Mouse (Mus musculus) WW6 (cell line): ENCODE data around the gene 2310022B05Rik.

ENCODE experiments used
- DNase-seq: peaks from one replicate; pipeline ENCODE4 v3.0.0-alpha.2; 2013; ENCODE audit warnings: low read depth, low spot score

2310022B05Rik gene

DNA sequence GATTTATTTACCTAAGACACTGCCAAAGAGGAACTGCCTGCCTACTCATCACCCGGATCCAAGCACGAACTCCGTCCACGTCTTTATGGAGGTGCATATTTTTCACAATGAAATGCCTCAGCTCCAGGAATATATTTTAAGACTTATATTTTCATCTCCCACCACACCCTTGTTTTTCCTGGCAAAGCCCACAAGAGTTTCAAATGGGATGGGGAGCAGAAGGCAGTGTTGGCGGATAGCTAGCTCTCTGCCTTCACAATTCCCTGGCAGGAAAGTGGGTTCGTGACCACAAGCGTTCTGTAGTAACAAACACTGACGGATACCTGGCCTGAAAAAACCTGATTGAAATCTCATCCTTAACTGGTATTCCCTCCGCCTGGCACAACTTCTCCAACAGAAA, 1.4 kb downstream of the 2310022B05Rik start:
- DNase-seq: no peak

DNA sequence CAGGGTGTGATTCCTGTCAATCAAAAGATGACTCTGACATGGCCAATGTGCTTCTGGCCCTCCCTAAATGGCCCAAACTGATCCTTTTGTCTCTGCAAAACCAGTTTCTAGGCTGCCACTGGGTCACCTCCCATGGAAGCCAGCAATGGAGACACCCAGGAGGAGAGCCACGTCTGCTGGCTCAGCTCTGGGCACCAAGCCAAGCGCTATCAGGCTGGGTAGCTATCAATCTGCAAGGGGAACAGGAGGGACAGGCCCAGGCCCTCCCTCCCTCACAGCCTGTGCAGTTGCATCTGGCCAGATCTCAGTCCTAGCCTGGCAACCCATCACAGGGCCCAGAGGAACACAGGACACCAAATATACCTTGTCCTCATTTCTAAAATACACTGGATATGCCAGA, 4.8 kb downstream of the 2310022B05Rik start:
- no peak for DNase-seq

DNA sequence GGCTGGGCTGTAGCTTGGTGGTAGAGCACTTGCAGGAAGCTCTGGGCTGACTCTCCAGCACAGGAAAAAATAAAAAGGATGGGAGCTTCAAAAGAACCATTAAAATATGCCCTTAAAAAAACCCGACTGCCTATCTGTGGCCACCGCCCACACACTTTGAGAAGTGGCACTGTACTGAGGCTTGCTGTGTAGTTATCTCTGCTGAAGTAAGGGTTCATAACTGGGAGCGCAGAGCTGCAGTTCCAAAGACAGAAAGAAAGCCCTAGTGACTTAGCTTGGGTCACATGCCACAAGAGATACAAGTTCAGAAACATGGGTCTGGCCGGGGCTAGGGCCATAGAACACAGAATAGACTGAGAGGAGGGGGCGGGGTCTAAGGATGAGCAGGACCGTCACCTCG, 5.2 kb downstream of the 2310022B05Rik start:
- no peak for DNase-seq

DNA sequence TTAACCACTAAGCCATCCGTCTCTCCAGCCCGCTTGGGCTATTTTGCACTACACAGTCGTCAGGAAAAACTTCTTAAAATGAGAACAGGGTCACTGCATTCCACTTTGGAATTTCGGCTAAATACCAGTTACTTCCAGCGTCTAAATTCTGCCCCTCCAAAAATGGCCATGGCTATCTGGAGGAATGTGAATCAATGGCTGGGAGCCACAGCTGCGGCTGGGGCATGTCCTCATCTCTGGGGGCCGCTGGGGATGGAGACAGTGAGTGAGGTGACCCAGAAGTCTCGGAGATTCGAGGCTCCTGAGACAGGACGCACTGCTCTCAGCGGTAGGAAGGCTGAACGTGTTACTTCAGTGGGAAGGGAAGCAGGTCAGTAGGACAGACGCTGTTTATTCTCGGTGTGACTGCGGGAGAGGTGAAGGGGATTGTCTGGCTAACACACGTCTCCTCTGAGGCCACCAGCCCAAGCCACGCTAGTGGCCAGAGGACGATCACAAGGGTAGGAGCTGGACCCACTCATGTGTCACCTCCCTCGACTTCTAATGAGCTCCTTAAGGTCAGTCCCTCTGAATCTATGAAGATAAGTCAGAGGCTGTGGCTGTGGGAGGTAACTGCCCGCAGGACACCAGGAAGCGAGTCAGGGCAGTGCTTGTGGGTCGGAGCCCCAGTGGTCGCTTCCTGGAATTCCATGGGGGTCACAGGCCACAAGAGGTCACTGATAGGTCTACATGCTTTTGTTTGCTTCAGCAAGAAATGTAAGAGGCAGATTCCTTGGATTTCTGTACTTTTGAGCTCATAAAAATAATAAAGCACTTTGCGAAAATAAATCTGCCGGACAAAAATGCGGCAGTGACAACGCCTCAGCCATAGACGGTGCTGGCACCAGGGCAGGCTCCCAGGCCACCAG, 9.3 kb downstream of the 2310022B05Rik start:
- no peak for DNase-seq

DNA sequence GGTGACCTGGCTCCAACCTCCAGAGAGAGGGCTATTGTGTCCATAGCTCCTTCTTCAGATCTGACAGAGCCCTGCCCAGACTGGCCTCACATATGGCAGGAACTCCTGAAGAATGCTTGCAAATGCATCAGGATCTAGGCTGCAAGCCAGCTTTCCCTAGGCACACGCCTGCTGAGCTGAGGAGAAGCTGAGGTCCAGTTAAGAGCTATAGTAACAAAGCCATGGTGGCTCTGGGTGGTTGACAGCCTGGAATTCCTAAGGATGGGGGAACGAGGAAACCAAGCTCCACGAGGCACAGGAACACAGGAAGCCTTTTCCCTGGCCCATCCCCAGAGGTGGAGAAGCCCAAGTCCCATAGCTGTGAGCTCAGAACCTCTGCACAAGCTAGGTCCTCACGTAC, 10.6 kb downstream of the 2310022B05Rik start:
- no peak for DNase-seq

DNA sequence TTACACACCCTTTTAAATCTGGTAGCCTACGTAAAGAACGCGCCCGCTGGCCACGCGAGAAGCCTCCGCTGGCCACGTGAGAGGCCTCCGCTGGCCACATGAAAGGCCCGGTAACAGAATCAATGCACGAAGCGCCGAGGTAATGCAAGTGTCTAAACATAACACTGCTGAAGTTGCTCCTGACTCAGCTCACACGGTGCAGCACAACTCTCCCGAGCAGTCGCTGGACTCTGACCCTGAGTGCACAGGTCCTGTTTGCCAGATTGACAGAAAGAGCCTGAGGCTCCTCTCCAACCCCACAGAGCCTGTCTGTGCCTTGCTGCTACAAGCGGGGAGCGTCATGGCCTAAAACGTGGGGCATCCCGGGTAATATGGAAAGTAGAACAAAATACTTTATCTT, 11.4 kb downstream of the 2310022B05Rik start:
- DNase-seq: no peak

DNA sequence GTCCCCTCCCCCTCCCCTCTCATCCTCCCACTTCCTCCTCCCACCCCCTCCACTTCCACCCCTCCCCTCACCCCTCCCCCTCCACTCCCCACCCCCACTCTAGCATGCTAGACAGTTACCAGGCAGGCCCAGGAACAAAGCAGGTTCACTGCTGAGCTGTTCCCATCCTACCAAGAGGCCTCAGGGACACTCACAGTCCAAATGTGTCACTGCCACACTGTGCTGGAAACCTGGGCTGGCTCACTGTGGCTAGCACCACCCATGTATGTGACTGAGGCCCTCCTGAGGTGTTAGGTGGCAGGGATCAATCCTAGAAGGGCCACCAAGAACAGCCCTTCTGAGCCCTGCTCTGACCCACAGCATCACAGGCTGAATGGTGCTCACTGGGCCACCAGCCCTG, 14.9 kb downstream of the 2310022B05Rik start:
- DNase-seq: no peak

DNA sequence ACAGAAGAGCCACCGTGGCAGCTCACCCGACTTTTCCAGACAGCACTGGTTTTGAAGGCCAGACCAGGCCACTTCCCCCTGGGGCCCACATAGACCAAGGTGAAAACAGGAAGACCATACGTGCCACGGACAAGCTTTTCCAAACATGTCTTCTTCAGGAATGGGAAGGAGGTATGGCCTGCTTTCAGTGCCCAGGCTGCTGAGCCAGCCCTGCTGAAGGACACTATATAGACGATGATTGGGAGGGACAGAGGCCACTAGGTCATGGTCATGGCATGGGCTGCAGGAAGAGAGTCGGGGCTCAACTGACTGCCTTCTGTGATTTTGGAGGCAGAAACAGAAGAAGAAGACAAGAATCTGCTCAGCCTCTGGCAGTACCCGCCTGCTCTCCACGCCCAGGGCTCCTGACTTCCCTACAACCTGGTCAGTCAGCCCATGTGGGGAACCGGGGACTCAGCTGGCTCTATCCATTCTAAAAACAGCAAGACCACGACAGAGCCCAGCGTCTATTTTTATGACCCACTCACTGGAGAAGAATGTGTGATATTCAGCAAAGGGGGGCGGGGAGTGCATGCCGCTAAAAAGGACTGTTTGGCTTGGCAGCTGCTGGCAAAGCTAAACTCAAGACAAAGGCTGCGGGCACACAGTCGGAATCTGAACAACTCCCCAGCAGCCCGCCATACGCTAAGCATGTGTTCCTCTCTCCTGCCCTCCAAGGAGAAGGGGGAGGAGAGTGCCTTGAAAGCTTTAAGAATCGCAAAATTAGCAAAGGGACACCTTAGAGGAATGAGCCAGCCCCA, 19.4 kb downstream of the 2310022B05Rik start:
- no peak for DNase-seq

DNA sequence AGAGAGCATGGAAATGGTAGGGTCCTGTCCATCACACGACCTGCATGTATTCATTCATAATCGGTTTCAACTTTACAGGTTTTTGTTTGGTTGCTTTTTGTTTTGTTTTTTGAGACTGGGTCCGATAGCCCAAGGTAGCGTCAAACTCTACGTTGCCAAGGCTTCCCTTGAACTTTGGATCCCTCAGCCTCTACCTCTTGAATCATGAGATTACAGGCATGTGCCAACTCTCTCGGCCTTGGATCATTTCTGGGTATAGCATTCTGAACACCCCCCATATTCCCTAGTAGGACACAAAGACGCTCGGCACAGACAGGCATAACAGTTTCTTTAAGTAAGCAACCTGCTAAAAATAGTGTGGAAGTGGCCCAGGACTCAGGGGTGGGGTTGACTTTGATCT, 21.6 kb downstream of the 2310022B05Rik start:
- DNase-seq: no peak

DNA sequence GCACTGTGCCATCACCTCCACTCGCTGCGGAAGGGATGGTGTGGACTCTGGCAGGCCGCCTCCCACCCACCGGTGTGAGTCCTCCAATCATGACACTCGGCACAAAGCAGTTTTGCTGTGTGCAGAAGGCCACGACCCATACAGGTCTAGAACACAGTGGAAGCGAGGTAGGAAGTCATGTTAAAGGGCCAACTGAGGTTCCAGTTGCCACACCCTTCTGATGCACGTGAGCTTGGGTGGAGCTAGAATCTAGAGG, 28.0 kb downstream of the 2310022B05Rik start:
- DNase-seq: no peak

DNA sequence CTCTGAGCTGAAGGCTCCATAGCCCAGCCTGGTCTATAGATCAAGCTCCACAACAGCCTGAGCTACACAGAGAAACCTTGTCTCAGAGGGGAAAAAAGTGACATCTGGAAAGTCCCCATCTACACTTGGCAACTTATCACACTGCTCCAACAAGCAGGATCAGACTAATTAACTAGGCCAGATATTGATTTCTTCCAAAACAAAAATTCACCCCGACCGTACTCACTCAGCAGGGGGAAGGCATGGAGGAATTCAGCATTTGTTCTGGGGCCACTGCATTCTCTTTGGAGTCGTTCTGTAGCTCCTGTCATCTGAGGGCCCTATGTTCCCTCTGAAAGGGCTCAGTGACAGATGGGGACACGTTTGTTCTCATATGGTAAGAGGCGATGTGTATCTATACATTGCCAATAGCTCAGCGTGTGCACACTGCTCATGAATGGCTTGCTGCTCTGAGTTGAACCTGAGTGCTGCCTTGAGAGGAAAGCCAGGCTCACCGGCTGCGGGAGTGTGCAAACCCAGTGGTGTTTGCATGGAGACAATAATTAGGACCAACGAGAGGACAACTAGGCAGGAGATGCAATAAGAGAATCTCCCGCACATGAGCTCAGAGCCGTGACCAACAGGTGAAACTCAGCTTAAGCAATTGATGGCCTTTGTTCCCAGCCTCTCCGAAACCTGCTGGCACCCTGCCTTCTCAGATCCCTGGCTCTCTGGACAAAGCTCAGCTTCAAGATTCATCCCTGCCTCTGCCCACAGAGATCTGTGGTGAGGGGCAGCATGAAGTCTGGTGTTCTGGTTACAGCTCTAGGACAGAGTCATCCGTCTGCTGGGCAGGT, 28.5 kb downstream of the 2310022B05Rik start:
- no peak for DNase-seq

DNA sequence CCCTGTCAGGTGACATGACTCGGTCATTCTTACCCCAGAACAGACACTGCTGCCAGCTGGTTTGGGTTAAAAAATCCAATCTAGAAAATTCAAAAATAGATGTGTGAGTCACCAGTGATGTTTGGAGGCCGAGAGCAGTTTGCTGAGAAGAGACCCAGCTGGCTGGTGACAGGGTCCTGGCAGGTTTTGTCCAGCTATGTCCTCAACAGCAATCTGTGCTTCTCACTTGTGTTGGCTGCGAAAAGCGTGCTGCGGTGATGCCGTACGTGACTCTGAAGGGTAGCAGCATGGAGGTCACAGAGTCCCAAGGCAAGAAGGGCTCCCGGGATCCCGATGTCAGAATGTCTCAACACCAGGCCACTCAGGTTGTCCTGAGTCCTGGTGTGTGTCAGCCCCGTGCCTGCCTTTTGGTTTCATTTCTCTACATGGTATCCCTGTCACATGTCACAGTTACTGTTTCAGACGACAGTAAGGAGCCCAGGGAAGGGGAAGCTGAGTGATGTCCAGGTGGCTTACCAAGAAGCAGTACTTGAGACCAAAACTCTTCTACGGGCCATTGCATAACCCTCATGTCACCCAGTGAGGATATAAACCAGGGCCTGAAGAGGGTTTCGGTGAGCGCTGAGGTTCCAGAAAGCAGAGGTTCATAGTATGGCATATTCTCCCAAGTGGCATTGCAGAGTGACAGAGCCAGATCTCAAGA, 30.0 kb downstream of the 2310022B05Rik start:
- DNase-seq: no peak

DNA sequence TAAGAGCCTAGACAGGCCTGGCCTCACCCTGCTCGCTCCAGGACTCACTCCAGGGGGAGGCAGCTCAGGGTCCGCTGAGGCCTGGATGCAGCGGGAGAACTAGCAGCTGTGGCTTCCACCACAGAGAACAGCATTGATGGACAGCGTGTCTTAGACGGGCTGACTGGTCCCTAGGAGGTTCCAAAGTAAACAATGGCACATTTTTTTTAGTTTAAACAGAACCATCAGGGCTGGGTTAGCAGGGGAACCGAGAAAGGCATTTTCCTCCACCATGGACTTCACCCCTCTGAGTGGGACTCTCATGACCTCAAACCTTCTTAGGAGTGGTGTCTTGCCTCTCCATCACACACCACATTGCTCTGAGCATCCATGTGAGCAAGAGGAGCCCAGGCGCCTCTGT, 31.2 kb downstream of the 2310022B05Rik start:
- DNase-seq: no peak

DNA sequence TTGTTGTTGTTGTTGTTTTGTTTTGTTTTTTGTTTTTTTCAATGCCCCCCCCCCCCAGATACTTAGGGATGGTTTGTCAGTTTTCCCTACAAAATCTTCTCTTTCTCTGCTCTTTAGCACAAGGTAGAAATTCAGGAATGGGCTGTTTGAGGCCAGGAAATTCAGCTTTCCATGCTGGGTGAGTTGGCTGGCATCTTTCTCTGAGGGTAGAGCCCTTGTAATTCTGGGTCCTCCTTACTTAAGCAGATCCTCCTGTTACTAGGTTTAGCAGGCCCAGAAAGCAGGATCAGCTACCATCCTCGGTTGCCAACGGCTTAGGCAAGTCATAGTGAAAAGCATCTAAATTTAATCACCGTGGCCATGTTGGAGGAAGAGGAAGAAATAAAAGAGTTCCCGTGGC, 32.3 kb downstream of the 2310022B05Rik start:
- DNase-seq: no peak

DNA sequence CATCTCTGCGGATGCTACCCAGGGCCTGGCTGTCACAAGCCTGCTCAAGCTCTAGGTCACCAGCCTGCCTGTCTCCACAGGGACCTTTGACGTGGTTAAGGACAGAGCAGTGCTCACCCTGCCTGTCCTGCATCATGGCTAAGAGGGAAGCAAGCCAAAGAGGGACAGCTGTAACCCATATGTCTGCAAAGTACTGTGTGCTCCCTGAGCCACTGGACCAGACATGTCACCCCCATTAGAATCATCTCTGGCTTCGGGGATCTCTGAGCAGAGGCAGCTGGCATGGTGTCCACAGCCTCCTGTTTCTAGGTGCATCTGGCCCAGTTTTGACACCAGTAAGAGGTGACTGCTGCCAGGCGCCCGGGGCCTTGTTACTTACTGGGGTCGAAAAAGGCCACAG, 32.7 kb downstream of the 2310022B05Rik start:
- no peak for DNase-seq

DNA sequence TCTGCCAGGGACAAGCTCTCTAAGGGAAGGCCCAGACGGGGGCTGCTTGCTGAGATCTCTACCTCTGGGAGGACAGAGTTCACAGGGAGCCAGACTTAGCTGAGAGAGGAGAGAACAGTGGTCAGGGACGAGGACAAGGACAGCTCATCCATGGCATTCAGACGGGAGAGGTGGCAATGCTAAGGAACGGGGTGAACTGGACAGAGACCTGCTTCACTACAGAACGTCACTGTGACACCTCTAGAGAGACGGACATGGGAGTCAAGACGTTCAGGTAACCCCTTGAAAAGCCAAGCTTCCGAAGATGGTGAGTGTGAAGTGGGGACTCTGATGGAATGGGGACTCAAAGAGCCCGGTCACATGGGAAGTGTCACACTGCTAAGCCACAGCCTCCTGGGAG, 36.9 kb downstream of the 2310022B05Rik start:
- no peak for DNase-seq

DNA sequence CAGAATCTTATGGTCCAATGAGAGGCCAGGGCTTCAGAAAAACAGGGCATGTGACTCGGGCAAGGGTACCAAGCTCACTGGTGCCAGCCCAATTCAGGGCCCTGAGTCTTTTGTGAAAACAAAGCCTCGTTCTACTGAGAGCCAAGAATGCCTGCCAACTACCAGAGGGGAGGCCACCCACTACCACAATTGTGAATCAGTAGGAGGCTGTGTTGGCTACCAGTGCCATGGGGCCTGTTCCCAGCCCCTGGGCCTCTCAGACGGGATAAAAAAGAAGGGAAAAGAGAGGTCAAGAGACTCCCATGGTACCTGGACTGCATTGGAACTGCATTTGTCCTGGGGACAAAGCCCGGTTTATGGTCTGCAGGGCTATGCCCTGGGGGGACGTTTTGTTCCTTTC, 41.9 kb downstream of the 2310022B05Rik start:
- no peak for DNase-seq

DNA sequence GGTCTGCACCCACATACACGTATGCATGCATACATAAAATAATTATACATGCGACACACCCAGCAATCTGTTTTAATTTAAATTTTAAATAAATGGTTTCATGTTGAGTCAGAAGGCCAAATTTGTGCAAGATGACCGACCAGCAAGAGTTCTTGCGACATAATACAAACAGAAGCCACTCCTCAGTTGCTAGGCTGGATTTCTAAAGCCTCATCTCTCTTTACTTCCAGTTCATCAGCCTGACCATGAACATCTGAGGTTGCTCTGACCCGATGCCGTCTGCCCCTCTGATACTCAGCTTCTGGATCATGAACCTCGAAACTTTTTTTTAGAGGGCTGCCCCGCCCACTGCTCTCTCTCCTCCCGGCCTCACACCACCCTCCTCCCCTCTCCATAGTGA, 44.9 kb downstream of the 2310022B05Rik start:
- DNase-seq: no peak

DNA sequence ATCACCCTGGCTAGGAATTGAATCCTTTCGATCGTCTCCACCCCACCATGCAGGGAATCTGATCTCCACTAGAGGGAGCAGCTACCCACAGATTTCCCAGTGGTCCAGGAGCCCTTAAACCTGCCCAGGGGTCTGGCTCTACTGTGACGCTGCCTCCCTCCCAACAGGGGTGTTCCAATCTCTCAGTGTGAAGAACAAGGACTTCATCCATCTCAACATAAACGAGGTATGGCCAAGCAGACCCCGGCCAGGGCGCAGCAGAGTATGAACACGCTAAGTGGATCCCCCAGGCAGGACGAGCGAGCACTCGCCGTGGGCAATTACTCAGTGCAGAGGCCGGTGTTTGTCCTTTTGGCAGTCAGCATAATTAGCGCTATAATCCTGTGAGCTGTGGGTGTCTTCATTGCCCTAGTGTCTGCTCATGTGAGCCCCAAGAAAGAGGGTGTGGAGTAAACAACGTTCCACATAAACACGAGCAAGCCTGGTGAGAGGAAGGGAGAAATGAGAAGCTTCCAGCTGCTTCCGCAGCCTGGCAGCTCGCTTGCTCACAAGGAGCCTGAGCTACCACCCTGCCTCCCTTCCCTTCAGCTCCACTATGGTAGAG, 45.8 kb downstream of the 2310022B05Rik start:
- peak; percentile 58 for DNase-seq

DNA sequence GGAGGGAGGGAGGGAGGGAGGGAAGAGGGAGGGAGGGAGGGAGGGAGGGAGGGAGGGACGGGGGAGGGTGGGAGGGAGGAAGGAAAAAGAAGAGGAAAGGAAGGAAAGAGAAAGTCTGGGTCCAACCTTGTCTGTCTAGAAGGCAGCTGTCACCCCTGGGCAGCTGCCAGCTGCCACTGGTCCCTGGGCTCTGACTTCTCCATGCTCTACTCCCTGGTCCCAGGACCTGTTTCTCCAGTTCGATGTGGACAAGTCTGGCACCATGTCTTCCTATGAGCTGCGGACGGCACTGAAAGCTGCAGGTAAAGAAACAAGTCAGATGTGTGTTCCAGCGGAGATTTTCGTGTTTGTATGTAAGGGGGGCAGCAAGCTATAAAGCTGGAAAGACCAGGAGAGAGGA, 48.8 kb downstream of the 2310022B05Rik start:
- DNase-seq: no peak

DNA sequence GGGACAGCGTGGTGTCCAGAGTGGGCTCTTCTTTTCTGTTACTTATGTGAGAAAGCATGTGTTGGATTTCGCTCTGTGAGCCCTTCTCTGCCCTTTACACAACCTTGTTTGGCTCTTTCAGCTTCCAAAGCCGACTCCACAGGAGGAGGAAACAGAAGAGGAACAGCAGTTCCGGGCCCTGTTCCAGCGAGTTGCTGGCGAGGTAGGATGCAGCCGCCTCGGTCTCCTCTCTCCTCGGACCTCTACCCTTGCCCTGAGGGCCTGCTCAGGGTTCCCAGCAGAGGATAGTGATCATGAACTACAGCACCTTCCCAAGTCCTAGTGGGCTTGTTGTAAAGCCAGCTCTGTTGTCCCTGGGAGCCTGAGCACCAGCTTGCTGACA, 54.2 kb downstream of the 2310022B05Rik start:
- no peak for DNase-seq
